Mouse (Mus musculus): Measurements from ENCODE around the gene Gm43191. TPM values are rescaled to one million over a fixed set of nuclear protein-coding genes. Genes with fewer than 3 reads are reported as not detected.

Gene Gm43191
- total RNA-seq, 2 experiments from 2014 or later: not detected

DNA sequence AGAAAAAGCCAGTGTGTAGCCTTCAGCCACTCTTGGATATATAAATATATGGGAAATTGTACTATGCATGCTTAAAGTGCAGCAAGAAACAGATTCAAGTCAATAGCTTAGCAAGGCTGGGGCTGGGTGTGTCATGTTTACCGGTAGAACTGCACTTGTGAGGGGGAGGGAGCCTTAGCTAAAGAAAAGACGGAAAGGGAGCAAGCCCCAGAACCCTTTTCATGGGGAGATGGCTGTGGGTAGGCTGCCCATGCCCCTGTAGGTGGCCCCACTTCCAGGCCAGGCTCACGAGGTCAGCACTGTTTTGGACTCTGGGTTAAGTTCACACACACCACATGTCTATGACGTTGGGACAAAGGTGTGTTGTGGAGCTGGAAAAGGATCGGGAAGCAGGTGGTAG is 45.3 kb downstream of the Gm43191 start:
- intact Hi-C loops (cut with DNase I): no loop called here
- DNase-seq (ENCODE audit: low spot score in 2 of 2): no peak

GRCm38 (mm10) chr3:116634853-116635252 is 46.2 kb downstream of the Gm43191 start:
- intact Hi-C loops (cut with DNase I): no loop called here
- DNase-seq (ENCODE audit: low spot score in 2 of 2): no peak

GRCm38 (mm10) chr3:116634091-116634490 is 47.0 kb downstream of the Gm43191 start:
- DNase-seq (ENCODE audit: low spot score in 2 of 2): no peak
- intact Hi-C loops (cut with DNase I): no loop called here

DNA sequence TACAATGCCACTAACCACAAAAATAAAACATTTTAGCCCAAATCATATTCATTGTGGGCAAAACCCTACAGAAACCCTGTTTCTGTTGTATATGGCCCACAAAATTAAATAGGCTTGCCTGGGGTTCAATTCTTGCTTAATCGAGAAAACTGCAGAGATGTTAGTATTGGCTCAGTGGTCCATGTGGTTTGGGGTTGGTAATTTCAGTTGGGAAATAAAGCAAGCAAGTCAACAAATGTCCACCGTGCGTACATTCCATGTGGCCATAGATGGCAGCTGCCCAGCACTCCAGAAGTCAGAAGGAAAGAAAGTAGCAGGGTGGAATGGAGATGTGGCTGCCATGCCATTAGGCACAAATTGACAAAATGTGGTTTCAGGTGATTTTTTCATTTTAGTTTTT is 48.1 kb downstream of the Gm43191 start:
- intact Hi-C loops (cut with DNase I): no loop called here
- no peak for DNase-seq (ENCODE audit: low spot score in 2 of 2)

DNA sequence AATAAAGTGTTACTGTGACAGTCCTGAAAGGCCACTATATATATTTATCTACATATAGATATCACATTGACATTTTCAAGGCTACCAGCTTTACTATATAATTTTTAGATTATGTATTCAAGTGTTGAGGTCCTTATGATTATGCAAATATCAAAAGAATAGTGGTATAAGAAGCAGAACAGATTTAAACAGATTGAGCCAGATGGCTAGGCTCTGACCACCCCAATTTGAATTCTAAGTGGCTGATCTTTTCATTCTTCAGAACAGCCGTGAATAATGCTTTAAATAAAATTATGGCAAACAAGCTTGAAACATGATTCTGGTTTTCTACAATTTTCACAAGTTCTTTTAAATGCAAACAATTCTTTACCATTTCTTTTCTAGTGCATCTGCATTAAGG is 49.6 kb downstream of the Gm43191 start:
- intact Hi-C loops (cut with DNase I): no loop called here
- no peak for DNase-seq (ENCODE audit: low spot score in 2 of 2)

GRCm38 (mm10) chr3:116622641-116623040 is 58.4 kb downstream of the Gm43191 start:
- no peak for DNase-seq (ENCODE audit: low spot score in 2 of 2)
- intact Hi-C loops (cut with DNase I): no loop called here

- intact Hi-C loops (cut with DNase I): no loop called here
- DNase-seq (ENCODE audit: low spot score in 2 of 2): no peak
Measured at GRCm38 (mm10) chr3:116620636-116621370, 60.3 kb downstream of the Gm43191 start.

DNA sequence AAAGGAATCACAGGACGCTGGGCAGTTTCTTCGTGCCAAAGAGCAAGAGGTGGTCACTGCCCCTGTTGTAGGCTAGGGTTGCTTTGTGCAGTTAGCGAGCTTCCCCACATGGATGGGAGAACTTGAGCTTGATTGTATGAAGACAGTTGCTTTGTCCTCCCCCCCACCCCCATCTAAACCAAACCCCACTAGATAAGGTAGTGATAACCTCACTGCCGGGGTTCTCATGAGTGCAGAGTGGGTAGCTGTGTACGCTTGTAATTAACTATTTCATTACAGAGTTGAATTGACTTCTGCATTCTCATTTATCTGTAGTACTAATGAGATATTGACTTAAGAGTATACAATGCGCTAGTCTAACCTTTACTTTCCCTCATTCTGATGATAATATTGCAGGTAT is 62.2 kb downstream of the Gm43191 start:
- DNase-seq (ENCODE audit: low spot score in 2 of 2): no peak
- intact Hi-C loops (cut with DNase I): no loop called here

- intact Hi-C loops (cut with DNase I): no loop called here
- no peak for DNase-seq (ENCODE audit: low spot score in 2 of 2)
Measured at GRCm38 (mm10) chr3:116615318-116616068, 65.6 kb downstream of the Gm43191 start.

- no peak for DNase-seq (ENCODE audit: low spot score in 2 of 2)
- intact Hi-C loops (cut with DNase I): no loop called here
Measured at GRCm38 (mm10) chr3:116614295-116614892, 66.7 kb downstream of the Gm43191 start, which contains the start of gene Trmt13. Gene Trmt13 (minus strand): TSS chr3:116614587.

- intact Hi-C loops (cut with DNase I): no loop called here
- no peak for DNase-seq (ENCODE audit: low spot score in 2 of 2)
Measured at GRCm38 (mm10) chr3:116604570-116604969, 76.5 kb downstream of the Gm43191 start.

DNA sequence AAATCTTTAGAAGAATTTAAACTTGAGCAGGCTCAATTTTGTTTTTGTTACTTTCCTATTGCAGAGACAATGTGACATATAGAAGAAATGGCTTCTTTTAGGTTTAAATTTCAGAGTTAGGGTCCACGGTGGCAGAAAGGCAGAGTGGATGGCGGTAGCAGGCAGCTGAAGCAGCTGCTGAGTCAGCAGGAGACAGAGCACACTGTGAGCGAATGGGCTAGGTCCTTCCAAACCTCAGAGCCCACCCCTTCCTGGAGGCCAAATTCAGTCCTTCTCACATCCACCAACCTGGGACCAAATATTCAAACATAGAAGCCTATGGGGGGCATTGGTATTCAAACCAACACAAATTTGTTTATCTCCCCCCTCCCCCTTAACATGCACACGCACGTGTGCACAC is 79.3 kb downstream of the Gm43191 start:
- DNase-seq (ENCODE audit: low spot score in 2 of 2): no peak
- intact Hi-C loops (cut with DNase I): no loop called here

- intact Hi-C loops (cut with DNase I): no loop called here
- no peak for DNase-seq (ENCODE audit: low spot score in 2 of 2)
Measured at GRCm38 (mm10) chr3:116601005-116601404, 80.1 kb downstream of the Gm43191 start.

DNA sequence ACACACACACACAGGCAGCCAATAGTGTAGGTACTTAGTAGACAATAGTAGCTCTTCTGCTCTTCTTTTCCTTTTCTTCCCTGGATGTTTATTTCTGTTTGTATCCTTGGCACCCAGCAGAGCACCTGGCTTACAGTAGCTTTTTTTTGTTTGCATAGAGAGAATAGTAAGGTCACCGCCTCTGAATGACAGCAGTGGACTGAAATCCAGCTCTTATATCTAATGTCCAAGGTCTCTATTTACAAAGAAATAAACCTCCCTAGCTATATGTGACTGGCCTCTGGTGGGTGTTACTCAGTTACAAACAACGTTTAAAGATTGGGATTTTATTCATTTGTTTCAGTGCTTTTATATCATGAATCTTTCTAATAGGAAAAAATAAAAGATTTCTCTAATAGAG is 81.4 kb downstream of the Gm43191 start:
- intact Hi-C loops (cut with DNase I): loop anchor here (10.0 kb wide), 1 partner anchor 145 kb away; no protein-coding TSS in a partner anchor
- no peak for DNase-seq (ENCODE audit: low spot score in 2 of 2)

GRCm38 (mm10) chr3:116595603-116595991 is 85.5 kb downstream of the Gm43191 start:
- DNase-seq (ENCODE audit: low spot score in 2 of 2): no peak
- intact Hi-C loops (cut with DNase I): loop anchor here (10.0 kb wide), 1 partner anchor 149 kb away; no protein-coding TSS in a partner anchor

DNA sequence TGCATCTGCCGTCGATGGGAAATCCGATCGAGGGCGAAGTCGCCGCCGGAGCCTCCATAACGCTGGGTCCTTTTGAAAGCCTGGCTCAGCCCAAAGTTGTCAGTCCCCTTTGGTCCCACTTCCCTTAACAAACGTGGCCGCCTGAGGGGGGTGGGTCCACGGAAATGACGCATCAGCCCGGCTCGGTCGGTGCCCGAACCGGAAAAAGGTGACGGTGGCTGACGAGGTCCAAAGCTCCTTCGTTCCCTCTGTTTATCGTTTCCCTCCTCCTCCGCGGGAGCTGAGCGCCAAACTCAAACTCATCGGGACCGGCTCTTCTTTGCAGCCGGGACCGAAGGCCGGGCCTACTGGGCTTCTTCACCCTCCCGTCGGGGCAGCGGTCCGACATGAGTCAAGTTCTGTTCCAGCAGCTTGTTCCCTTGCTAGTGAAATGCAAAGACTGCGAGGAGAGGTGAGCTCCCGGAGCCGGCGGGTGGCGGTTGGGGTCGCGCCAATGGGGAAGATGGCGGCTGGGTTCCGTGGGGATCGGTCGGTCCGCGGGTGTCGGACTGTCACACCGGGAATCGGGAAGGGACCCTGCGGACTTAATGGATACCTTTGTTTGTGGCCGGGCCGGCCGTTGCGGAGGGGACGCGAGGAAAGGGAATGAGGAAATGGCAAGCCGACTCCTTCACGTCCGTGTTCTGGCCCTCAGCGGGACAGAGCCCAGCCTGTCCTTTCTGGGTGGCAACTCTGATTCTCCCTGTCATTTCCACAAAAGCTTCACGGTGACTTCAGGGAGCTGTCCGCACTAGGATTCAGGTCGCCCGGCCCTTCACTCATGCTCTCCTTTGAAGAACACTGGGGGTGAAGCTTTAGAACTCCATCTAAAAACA is 86.1 kb downstream of the Gm43191 start, which contains the start of gene Sass6:
Gene Sass6 (plus strand): TSS at position 255 of the 875 bp plus-strand sequence.
- intact Hi-C loops (cut with DNase I): loop anchor here (1.0 to 10.0 kb wide), 3 partner anchors 67 to 150 kb away; partner anchors contain the start of genes Dbt and Mfsd14a
- peak; percentile 97 to 99 for DNase-seq (ENCODE audit: low spot score in 2 of 2)

DNA sequence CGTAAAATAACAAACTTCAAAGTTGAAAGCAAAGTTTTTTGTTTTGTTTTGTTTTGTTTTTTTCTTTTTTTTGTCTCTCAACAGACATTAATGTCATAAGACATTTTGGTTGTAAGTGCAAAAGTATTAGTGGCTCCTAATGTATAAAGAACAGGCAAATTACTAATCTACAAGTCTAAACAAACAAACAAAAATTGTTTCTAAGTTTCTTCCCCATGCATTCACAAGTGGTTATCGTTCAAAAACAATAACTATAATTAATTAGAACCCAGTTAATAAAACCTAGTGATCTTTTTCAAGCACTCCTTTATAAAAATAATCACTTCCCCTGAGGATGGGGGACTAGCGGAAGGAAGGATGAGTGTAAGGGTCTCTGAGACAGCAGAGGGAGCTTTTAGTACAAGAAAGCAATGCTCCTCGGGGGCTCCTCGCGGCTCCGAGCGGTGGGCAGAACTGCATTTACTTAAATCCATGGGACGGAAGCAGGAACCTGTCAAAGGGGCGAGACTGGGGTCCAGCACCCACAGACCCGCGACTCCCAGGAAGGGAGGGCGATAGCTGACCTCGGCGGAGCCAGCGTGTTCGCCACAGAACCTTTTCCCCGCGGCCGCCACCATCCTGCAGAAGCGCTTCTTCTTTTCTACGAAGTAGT is 86.9 kb downstream of the Gm43191 start:
- intact Hi-C loops (cut with DNase I): loop anchor here (1.0 to 10.0 kb wide), 3 partner anchors 68 to 151 kb away; partner anchors contain the start of genes Dbt and Mfsd14a
- DNase-seq (ENCODE audit: low spot score in 2 of 2): no peak
